Mouse (Mus musculus): ENCODE measurements around the gene Tmem268.

Gene Tmem268

GRCm38 (mm10) chr4:63558407-63559081 lies at the start of gene Tmem268:
Tmem268 (plus strand) TSS chr4:63558781.
- DNase-seq (ENCODE audit: low spot score in 2 of 2): peak; percentile 86

- DNase-seq (ENCODE audit: low spot score in 2 of 2): no peak
These were observed 45.7 kb upstream of the Tmem268 start for GRCm38 (mm10) chr4:63512921-63513320.

GRCm38 (mm10) chr4:63514454-63514984 lies 44.1 kb upstream of the Tmem268 start:
- DNase-seq (ENCODE audit: low spot score in 2 of 2): no peak

- no peak for DNase-seq (ENCODE audit: low spot score in 2 of 2)
These were observed 43.6 kb upstream of the Tmem268 start for GRCm38 (mm10) chr4:63515021-63515420.

GRCm38 (mm10) chr4:63521813-63522419 lies 36.7 kb upstream of the Tmem268 start:
- DNase-seq (ENCODE audit: low spot score in 2 of 2): no peak

GRCm38 (mm10) chr4:63525514-63525913 lies 33.1 kb upstream of the Tmem268 start:
- DNase-seq (ENCODE audit: low spot score in 2 of 2): no peak

GRCm38 (mm10) chr4:63528946-63529345 lies 29.6 kb upstream of the Tmem268 start:
- DNase-seq (ENCODE audit: low spot score in 2 of 2): no peak

GRCm38 (mm10) chr4:63530409-63530808 lies 28.2 kb upstream of the Tmem268 start:
- no peak for DNase-seq (ENCODE audit: low spot score in 2 of 2)

GRCm38 (mm10) chr4:63537602-63538001 lies 21.0 kb upstream of the Tmem268 start:
- DNase-seq (ENCODE audit: low spot score in 2 of 2): no peak

- peak; percentile 82 for DNase-seq (ENCODE audit: low spot score in 2 of 2)
These were observed 16.4 kb upstream of the Tmem268 start for GRCm38 (mm10) chr4:63542209-63542608.

GRCm38 (mm10) chr4:63543746-63544493 lies 14.7 kb upstream of the Tmem268 start:
- no peak for DNase-seq (ENCODE audit: low spot score in 2 of 2)

- peak; percentile 96 to 97 for DNase-seq (ENCODE audit: low spot score in 2 of 2)
These were observed 13.9 kb upstream of the Tmem268 start, which contains the start of gene Atp6v1g1 for GRCm38 (mm10) chr4:63544494-63545230. Atp6v1g1 (plus strand) TSS chr4:63544772.

GRCm38 (mm10) chr4:63545231-63545958 lies 13.2 kb upstream of the Tmem268 start:
- no peak for DNase-seq (ENCODE audit: low spot score in 2 of 2)

GRCm38 (mm10) chr4:63546441-63547055 lies 12.0 kb upstream of the Tmem268 start:
- DNase-seq (ENCODE audit: low spot score in 2 of 2): no peak

- DNase-seq (ENCODE audit: low spot score in 2 of 2): no peak
These were observed 10.8 kb upstream of the Tmem268 start for GRCm38 (mm10) chr4:63547799-63548198.

- no peak for DNase-seq (ENCODE audit: low spot score in 2 of 2)
These were observed 10.1 kb upstream of the Tmem268 start for GRCm38 (mm10) chr4:63548491-63548890.

GRCm38 (mm10) chr4:63550908-63551307 lies 7.7 kb upstream of the Tmem268 start:
- no peak for DNase-seq (ENCODE audit: low spot score in 2 of 2)

GRCm38 (mm10) chr4:63552865-63553264 lies 5.7 kb upstream of the Tmem268 start:
- no peak for DNase-seq (ENCODE audit: low spot score in 2 of 2)

GRCm38 (mm10) chr4:63553789-63554576 lies 4.6 kb upstream of the Tmem268 start:
- DNase-seq (ENCODE audit: low spot score in 2 of 2): no peak

- no peak for DNase-seq (ENCODE audit: low spot score in 2 of 2)
These were observed 4.0 kb upstream of the Tmem268 start for GRCm38 (mm10) chr4:63554616-63555015.

Measured in heart, adult 9 months (tissue).